Mouse (Mus musculus) ES-E14 (cell line): ENCODE data around the gene Il23r.

Source experiments
- MAFK ChIP-seq: IDR thresholded peaks from 2 replicates; pipeline ENCODE4 v1.6.1; 2014; ENCODE audit warnings: mild to moderate bottlenecking, low read depth, low read length, inconsistent platforms; ENCODE audit not compliant: insufficient read depth
- ZC3H11A ChIP-seq: IDR thresholded peaks from 2 replicates; pipeline ENCODE4 v1.6.1; 2012; ENCODE audit warnings: low read depth, mild to moderate bottlenecking, inconsistent platforms, low read length, borderline replicate concordance

- TF ChIP-seq MAFK (no peak), ZC3H11A (no peak)
Measured at GRCm38 (mm10) chr6:67526356-67526755, 34.7 kb upstream of the Il23r start.
